Mouse (Mus musculus): ENCODE data around the gene Vwa7. TPM values are rescaled to one million over a fixed set of nuclear protein-coding genes. Genes with fewer than 3 reads are reported as not detected.
"Not testable (repeated sequence)": the region's sequence is repeated elsewhere in the genome, so short reads cannot be mapped to it uniquely, and the experiment has no call there.

Vwa7 gene
- polyA plus RNA-seq, 1 experiment from 2014 or later = 0.14 TPM

GRCm38 (mm10) chr17:34980655-34981054 is 35.7 kb upstream of the Vwa7 start:
- 17% methylated on average over 2 of the region's 2 CpGs for WGBS
- H3K9me3 ChIP-seq (ENCODE audit: control insufficient read depth, low read length) = no peaks in the 10 kb centered on the region
- H3K4me1 ChIP-seq (replicated peaks; ENCODE audit: control insufficient read depth, insufficient read depth, low read length) = peaks cover 17% of the 10 kb centered on the region
- H3K27me3 ChIP-seq (replicated peaks; ENCODE audit: control insufficient read depth, insufficient read depth, low read length) = no peaks in the 10 kb centered on the region
- H3K4me2 ChIP-seq (ENCODE audit: low read length) = peak overlapping the region; percentile 93
- H3K36me3 ChIP-seq (ENCODE audit: control insufficient read depth, insufficient read depth) = no peaks in the 10 kb centered on the region
- peak overlapping the region; percentile 96 for H3K9ac ChIP-seq (replicated peaks; ENCODE audit: low read depth, low read length)
- H3K27ac ChIP-seq (ENCODE audit: low read length) = peak overlapping the region; percentile 20; the same call in 1 of the 2 replicates
- peak overlapping the region; percentile 89 for H3K4me3 ChIP-seq (replicated peaks; ENCODE audit: low read length)
- ATAC-seq = no peak

DNA sequence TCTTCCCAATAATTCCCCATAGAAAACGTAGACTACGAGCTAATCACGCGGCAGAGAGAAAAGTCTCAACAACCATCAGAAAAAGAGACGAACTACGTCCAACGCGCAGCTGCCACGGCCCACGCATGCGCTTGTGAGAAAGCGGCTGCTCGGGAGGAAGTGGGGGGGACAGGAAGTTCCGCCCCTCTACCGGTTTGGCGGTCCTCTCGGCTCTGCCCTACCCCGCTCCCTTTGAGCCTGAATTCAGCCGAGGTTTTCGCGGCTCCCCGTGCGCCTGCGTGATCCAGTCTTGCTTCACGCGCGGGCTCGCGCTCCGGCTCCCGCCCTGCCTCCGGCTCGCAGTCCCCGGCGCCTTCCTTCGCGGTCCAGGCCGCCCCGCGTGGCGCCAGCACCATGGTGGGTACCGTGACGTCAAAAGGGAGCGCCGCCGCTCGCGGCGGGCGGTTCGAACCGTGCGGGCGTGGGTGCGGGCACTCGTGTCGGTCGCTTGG is 34.6 kb upstream of the Vwa7 start, which contains the start of gene Lsm2:
Gene Lsm2, plus strand, starts transcription at position 173 of the 491 bp plus-strand sequence.
- Histone ChIP-seq H3K9me3 (ENCODE audit: control insufficient read depth, low read length) (no peaks in the 10 kb centered on the region), H3K4me2 (ENCODE audit: low read length) (peak within 1 kb of the TSS; percentile 93), H3K4me3 (replicated peaks; ENCODE audit: low read length) (peak within 1 kb of the TSS; percentile 89), H3K27me3 (replicated peaks; ENCODE audit: control insufficient read depth, insufficient read depth, low read length) (no peaks in the 10 kb centered on the region), H3K4me1 (replicated peaks; ENCODE audit: control insufficient read depth, insufficient read depth, low read length) (peaks cover 17% of the 10 kb centered on the region), H3K36me3 (ENCODE audit: control insufficient read depth, insufficient read depth) (peaks cover 6% of the 10 kb centered on the region), H3K9ac (replicated peaks; ENCODE audit: low read depth, low read length) (peak within 1 kb of the TSS; percentile 96), H3K27ac (ENCODE audit: low read length) (peak within 1 kb of the TSS; percentile 98)
- 0% methylated on average over 55 of the region's 58 CpGs for WGBS
- ATAC-seq = peak; percentile 98

GRCm38 (mm10) chr17:34982328-34982727 is 34.1 kb upstream of the Vwa7 start:
- Histone ChIP-seq H3K4me1 (replicated peaks; ENCODE audit: control insufficient read depth, insufficient read depth, low read length) (peaks cover 17% of the 10 kb centered on the region), H3K4me2 (ENCODE audit: low read length) (peak overlapping the region; percentile 93), H3K36me3 (ENCODE audit: control insufficient read depth, insufficient read depth) (peaks cover 6% of the 10 kb centered on the region), H3K9me3 (ENCODE audit: control insufficient read depth, low read length) (no peaks in the 10 kb centered on the region), H3K27me3 (replicated peaks; ENCODE audit: control insufficient read depth, insufficient read depth, low read length) (no peaks in the 10 kb centered on the region), H3K4me3 (replicated peaks; ENCODE audit: low read length) (peak overlapping the region; percentile 89), H3K27ac (ENCODE audit: low read length) (peak overlapping the region; percentile 98), H3K9ac (replicated peaks; ENCODE audit: low read depth, low read length) (peak overlapping the region; percentile 96)
- under 1% methylated on average over 15 of the region's 15 CpGs for WGBS
- ATAC-seq = no peak; the same call in 1 of the 2 replicates

- peaks cover 6% of the 10 kb centered on the region for H3K36me3 ChIP-seq (ENCODE audit: control insufficient read depth, insufficient read depth)
- H3K9me3 ChIP-seq (ENCODE audit: control insufficient read depth, low read length) = no peaks in the 10 kb centered on the region
- peaks cover 17% of the 10 kb centered on the region for H3K4me1 ChIP-seq (replicated peaks; ENCODE audit: control insufficient read depth, insufficient read depth, low read length)
- WGBS = 69% methylated on average over 2 of the region's 2 CpGs
- no peak overlapping the region for H3K4me2 ChIP-seq (ENCODE audit: low read length)
- ATAC-seq = no peak
- H3K9ac ChIP-seq (replicated peaks; ENCODE audit: low read depth, low read length) = no peak overlapping the region
- no peaks in the 10 kb centered on the region for H3K27me3 ChIP-seq (replicated peaks; ENCODE audit: control insufficient read depth, insufficient read depth, low read length)
- no peak overlapping the region for H3K4me3 ChIP-seq (replicated peaks; ENCODE audit: low read length)
- no peak overlapping the region for H3K27ac ChIP-seq (ENCODE audit: low read length)
Observed at GRCm38 (mm10) chr17:34984218-34984617, 32.2 kb upstream of the Vwa7 start.

- Histone ChIP-seq H3K27ac (ENCODE audit: low read length) (no peak overlapping the region), H3K9me3 (ENCODE audit: control insufficient read depth, low read length) (no peaks in the 10 kb centered on the region), H3K36me3 (ENCODE audit: control insufficient read depth, insufficient read depth) (no peaks in the 10 kb centered on the region), H3K4me2 (ENCODE audit: low read length) (no peak overlapping the region), H3K4me1 (replicated peaks; ENCODE audit: control insufficient read depth, insufficient read depth, low read length) (peaks cover 5% of the 10 kb centered on the region), H3K4me3 (replicated peaks; ENCODE audit: low read length) (no peak overlapping the region), H3K27me3 (replicated peaks; ENCODE audit: control insufficient read depth, insufficient read depth, low read length) (no peaks in the 10 kb centered on the region), H3K9ac (replicated peaks; ENCODE audit: low read depth, low read length) (no peak overlapping the region)
- ATAC-seq = no peak
Observed at GRCm38 (mm10) chr17:34994751-34995150, 21.6 kb upstream of the Vwa7 start.

DNA sequence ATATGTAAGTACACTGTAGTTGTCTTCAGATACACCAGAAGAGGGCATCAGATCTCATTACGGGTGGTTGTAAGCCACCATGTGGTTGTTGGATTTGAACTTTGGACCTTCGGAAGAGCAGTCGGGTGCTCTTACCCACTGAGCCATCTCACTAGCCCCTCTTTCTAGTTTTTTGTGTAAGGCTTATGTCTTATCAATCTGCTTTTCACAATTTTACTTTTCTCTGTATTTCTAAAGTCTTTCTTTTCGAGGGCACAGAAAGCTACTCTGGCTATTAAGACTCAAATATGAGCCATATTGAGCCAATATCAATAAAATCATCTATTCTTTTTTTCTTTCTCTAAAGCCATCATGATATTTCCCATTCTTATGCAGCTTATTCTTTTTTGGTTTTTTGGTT is 21.2 kb upstream of the Vwa7 start:
- H3K4me2 ChIP-seq (ENCODE audit: low read length); H3K27ac ChIP-seq (ENCODE audit: low read length); H3K9me3 ChIP-seq (ENCODE audit: control insufficient read depth, low read length); H3K9ac ChIP-seq (replicated peaks; ENCODE audit: low read depth, low read length); H3K27me3 ChIP-seq (replicated peaks; ENCODE audit: control insufficient read depth, insufficient read depth, low read length); ATAC-seq; H3K4me1 ChIP-seq (replicated peaks; ENCODE audit: control insufficient read depth, insufficient read depth, low read length); H3K4me3 ChIP-seq (replicated peaks; ENCODE audit: low read length); H3K36me3 ChIP-seq (ENCODE audit: control insufficient read depth, insufficient read depth): not testable (repeated sequence)
- WGBS = 96% methylated on average over 4 of the region's 4 CpGs

GRCm38 (mm10) chr17:34995927-34996326 is 20.5 kb upstream of the Vwa7 start:
- H3K9ac ChIP-seq (replicated peaks; ENCODE audit: low read depth, low read length); H3K36me3 ChIP-seq (ENCODE audit: control insufficient read depth, insufficient read depth); H3K4me2 ChIP-seq (ENCODE audit: low read length); ATAC-seq; H3K4me1 ChIP-seq (replicated peaks; ENCODE audit: control insufficient read depth, insufficient read depth, low read length); H3K27ac ChIP-seq (ENCODE audit: low read length); H3K27me3 ChIP-seq (replicated peaks; ENCODE audit: control insufficient read depth, insufficient read depth, low read length); H3K9me3 ChIP-seq (ENCODE audit: control insufficient read depth, low read length); H3K4me3 ChIP-seq (replicated peaks; ENCODE audit: low read length): not testable (repeated sequence)
- 99% methylated on average over 4 of the region's 4 CpGs for WGBS

DNA sequence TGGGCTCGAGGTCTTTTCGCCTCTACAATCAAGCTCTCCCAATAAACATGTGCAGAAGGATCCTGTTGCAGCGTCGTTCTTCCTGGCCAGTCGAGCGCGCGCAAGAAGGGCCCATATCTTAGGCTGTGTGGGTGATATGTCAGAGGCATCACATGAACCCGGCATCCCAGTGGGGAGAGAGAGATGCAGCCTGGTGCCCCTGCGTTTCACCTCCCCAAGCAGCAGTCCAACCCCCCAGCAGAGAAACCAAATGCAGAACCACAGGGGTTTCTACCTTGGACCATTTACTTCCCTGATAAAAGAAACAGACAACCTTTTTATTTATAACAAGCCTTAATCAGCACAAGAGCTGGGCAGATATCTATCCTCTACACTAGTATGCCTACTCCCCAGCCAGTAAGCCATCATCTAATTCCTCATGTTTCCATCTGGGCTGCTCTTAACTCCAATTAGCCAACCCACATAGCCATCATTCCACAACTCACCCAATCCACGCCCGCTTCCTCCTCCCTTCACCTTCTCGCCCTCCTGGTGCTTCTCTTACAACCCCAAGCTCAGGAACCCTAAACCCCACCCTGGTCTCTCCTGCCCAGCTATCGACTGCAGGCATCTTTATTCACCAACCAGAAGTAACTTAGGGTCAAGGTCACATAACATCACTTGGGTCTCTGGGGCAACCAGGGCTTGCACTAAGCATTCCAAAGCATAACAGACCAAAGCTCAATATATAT is 19.8 kb upstream of the Vwa7 start:
- H3K9me3 ChIP-seq (ENCODE audit: control insufficient read depth, low read length) = no peaks in the 10 kb centered on the region

DNA sequence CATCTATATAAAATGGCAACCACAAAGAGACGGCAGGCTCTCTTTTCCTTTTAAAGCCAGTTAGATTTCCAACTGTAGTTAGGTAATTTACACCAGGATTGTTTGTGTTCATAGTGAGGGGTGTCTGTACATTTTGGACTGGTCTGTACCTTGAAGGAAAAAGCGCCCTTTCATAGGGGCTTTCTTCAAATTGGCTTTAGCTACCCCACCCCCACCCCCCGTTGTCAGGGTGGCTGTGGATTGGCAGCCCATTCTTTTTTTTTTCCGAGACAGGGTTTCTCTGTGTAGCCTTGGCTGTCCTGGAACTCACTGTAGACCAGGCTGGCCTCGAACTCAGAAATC is 19.3 kb upstream of the Vwa7 start:
- Histone ChIP-seq H3K27ac (ENCODE audit: low read length) (no peak overlapping the region), H3K9ac (replicated peaks; ENCODE audit: low read depth, low read length) (no peak overlapping the region), H3K36me3 (ENCODE audit: control insufficient read depth, insufficient read depth) (no peaks in the 10 kb centered on the region), H3K27me3 (replicated peaks; ENCODE audit: control insufficient read depth, insufficient read depth, low read length) (no peaks in the 10 kb centered on the region), H3K4me3 (replicated peaks; ENCODE audit: low read length) (no peak overlapping the region), H3K4me2 (ENCODE audit: low read length) (no peak overlapping the region), H3K9me3 (ENCODE audit: control insufficient read depth, low read length) (no peaks in the 10 kb centered on the region), H3K4me1 (replicated peaks; ENCODE audit: control insufficient read depth, insufficient read depth, low read length) (peaks cover 14% of the 10 kb centered on the region)
- ATAC-seq = no peak
- WGBS = 92% methylated on average over 5 of the region's 5 CpGs

More for the DNA sequence above, 19.8 kb upstream of the Vwa7 start:
- Histone ChIP-seq H3K27ac (ENCODE audit: low read length) (no peak overlapping the region), H3K4me2 (ENCODE audit: low read length) (no peak overlapping the region), H3K36me3 (ENCODE audit: control insufficient read depth, insufficient read depth) (no peaks in the 10 kb centered on the region), H3K4me1 (replicated peaks; ENCODE audit: control insufficient read depth, insufficient read depth, low read length) (peaks cover 9% of the 10 kb centered on the region), H3K4me3 (replicated peaks; ENCODE audit: low read length) (no peak overlapping the region), H3K27me3 (replicated peaks; ENCODE audit: control insufficient read depth, insufficient read depth, low read length) (no peaks in the 10 kb centered on the region), H3K9ac (replicated peaks; ENCODE audit: low read depth, low read length) (no peak overlapping the region)
- ATAC-seq = no peak
- 92% methylated on average over 12 of the region's 14 CpGs for WGBS

Data from forebrain, embryonic 16.5 days (tissue).